Mouse (Mus musculus): ENCODE data around the gene Cd209e. TPM values are rescaled to one million over a fixed set of nuclear protein-coding genes. Genes with fewer than 3 reads are reported as not detected.
"Not testable (repeated sequence)": the region's sequence is repeated elsewhere in the genome, so short reads cannot be mapped to it uniquely, and the experiment has no call there.

The Cd209e gene
- total RNA-seq (2014; fragmentation: Nextera tagmentation) (not detected in 2 replicates), total RNA-seq (2017) (not detected in 2 replicates)

- no peak for ATAC-seq (replicated peaks; ENCODE audit: poor library complexity, severe bottlenecking)
Measured at GRCm38 (mm10) chr8:3854209-3854608, at the start of gene Cd209e. TSS of gene Cd209e (minus strand) at chr8:3854309.

- ATAC-seq (replicated peaks; ENCODE audit: poor library complexity, severe bottlenecking), result no peak
Measured at GRCm38 (mm10) chr8:3878455-3878854, 24.3 kb upstream of the Cd209e start, which contains the start of gene Cd209d. TSS of gene Cd209d (minus strand) at chr8:3878555.

- no peak for ATAC-seq (replicated peaks; ENCODE audit: poor library complexity, severe bottlenecking)
Measured at GRCm38 (mm10) chr8:3876121-3876520, 22.0 kb upstream of the Cd209e start.

- ATAC-seq (replicated peaks; ENCODE audit: poor library complexity, severe bottlenecking), result not testable (repeated sequence)
Measured at GRCm38 (mm10) chr8:3862736-3863135, 8.6 kb upstream of the Cd209e start.

- ATAC-seq (replicated peaks; ENCODE audit: poor library complexity, severe bottlenecking), result no peak
Measured at GRCm38 (mm10) chr8:3803091-3803490, 51.0 kb downstream of the Cd209e start.

Other genes with a start within 250 kb of the Cd209e start
- 33.1 and 35.2 TPM in 2 replicates for gene Xab2, start 233.0 kb downstream of the Cd209e start, total RNA-seq (2014; fragmentation: Nextera tagmentation)
- 44.9 and 51.3 TPM in 2 replicates for gene Xab2, start 233.0 kb downstream of the Cd209e start, total RNA-seq (2017)
- 118 and 132 TPM in 2 replicates for gene Pet100, start 232.8 kb downstream of the Cd209e start, total RNA-seq (2014; fragmentation: Nextera tagmentation)
- 141 and 273 TPM in 2 replicates for gene Pet100, start 232.8 kb downstream of the Cd209e start, total RNA-seq (2017)
- gene Pcp2, start 228.8 kb downstream of the Cd209e start, total RNA-seq (2014; fragmentation: Nextera tagmentation), result not detected in 2 replicates
- gene Pcp2, start 228.8 kb downstream of the Cd209e start, total RNA-seq (2017), result not detected in 2 replicates
- gene Stxbp2, start 223.4 kb downstream of the Cd209e start, total RNA-seq (2014; fragmentation: Nextera tagmentation), result 194 and 226 TPM in 2 replicates
- gene Stxbp2, start 223.4 kb downstream of the Cd209e start, total RNA-seq (2017), result 109 and 135 TPM in 2 replicates
- 0.73 TPM in 1 of 2 replicates, not detected in the other for gene Retn, start 198.5 kb downstream of the Cd209e start, total RNA-seq (2014; fragmentation: Nextera tagmentation)
- not detected in 2 replicates for gene Retn, start 198.5 kb downstream of the Cd209e start, total RNA-seq (2017)
- gene Mcemp1, start 188.6 kb downstream of the Cd209e start, total RNA-seq (2014; fragmentation: Nextera tagmentation), result 14.1 and 33.6 TPM in 2 replicates
- gene Mcemp1, start 188.6 kb downstream of the Cd209e start, total RNA-seq (2017), result 18.5 and 18.9 TPM in 2 replicates
- gene Fcor, start 181.9 kb downstream of the Cd209e start, total RNA-seq (2014; fragmentation: Nextera tagmentation), result 27.9 and 43.5 TPM in 2 replicates
- gene Fcor, start 181.9 kb downstream of the Cd209e start, total RNA-seq (2017), result 13.1 and 14.4 TPM in 2 replicates
- gene Trappc5, start 178.0 kb downstream of the Cd209e start, total RNA-seq (2014; fragmentation: Nextera tagmentation), result 24.1 and 27.2 TPM in 2 replicates
- 30.9 and 39.8 TPM in 2 replicates for gene Trappc5, start 178.0 kb downstream of the Cd209e start, total RNA-seq (2017)
- gene Fcer2a, start 160.1 kb downstream of the Cd209e start, total RNA-seq (2014; fragmentation: Nextera tagmentation), result not detected in 2 replicates
- not detected in 2 replicates for gene Fcer2a, start 160.1 kb downstream of the Cd209e start, total RNA-seq (2017)
- gene Clec4g, start 133.7 kb downstream of the Cd209e start, total RNA-seq (2014; fragmentation: Nextera tagmentation), result not detected in 2 replicates
- gene Clec4g, start 133.7 kb downstream of the Cd209e start, total RNA-seq (2017), result not detected in 2 replicates
- gene Cd209a, start 105.3 kb downstream of the Cd209e start, total RNA-seq (2014; fragmentation: Nextera tagmentation), result 2.2 TPM in 1 of 2 replicates, not detected in the other
- gene Cd209a, start 105.3 kb downstream of the Cd209e start, total RNA-seq (2017), result 1.1 and 3.8 TPM in 2 replicates
- not detected in 2 replicates for gene Cd209d, start 24.2 kb upstream of the Cd209e start, total RNA-seq (2014; fragmentation: Nextera tagmentation)
- gene Cd209d, start 24.2 kb upstream of the Cd209e start, total RNA-seq (2017), result not detected in 2 replicates
- not detected in 2 replicates for gene Cd209b, start 72.5 kb upstream of the Cd209e start, total RNA-seq (2014; fragmentation: Nextera tagmentation)
- gene Cd209b, start 72.5 kb upstream of the Cd209e start, total RNA-seq (2017), result not detected in 2 replicates
- not detected in 2 replicates for gene Cd209c, start 100.4 kb upstream of the Cd209e start, total RNA-seq (2014; fragmentation: Nextera tagmentation)
- not detected in 2 replicates for gene Cd209c, start 100.4 kb upstream of the Cd209e start, total RNA-seq (2017)

Measured in granulocyte monocyte progenitor cell, adult 5-6 weeks (primary cell).